Mouse (Mus musculus): ENCODE results near the gene Dedd.
"Not testable (repeated sequence)": the region's sequence is repeated elsewhere in the genome, so short reads cannot be mapped to it uniquely, and the experiment has no call there.

Gene Dedd

DNA sequence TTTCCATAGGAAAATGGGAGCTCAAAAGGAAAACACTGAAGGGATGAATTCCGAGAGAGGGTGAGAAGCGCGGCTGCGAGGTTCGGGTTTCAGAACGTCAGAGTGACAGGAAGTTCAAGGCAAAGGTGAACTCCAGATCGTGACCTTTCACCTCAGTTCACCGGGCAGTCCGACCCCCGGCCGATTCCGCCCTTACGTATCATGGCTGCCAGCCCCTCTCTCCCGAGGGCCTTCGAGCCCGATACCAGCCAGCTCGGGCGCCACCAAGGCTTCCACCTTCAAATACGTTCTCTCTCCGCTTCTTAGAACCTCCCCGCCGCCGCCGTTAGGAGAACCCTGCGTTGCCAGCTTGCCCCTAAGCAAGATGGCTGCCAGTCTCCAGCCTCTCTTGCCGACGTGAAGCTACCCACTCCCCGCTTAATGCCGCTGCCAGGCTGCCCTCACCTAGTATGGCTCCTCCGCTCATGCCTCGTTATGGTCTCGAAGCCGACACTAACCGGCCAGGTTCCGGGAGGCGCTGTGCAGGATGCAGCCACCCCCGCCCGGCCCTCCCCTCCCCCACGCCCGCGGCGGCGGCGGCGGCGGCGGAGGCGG lies at the start of gene Dedd:
Gene Dedd (plus strand): TSS at position 307 of the 594 bp plus-strand sequence.
- peak; percentile 90 to 92 for DNase-seq (ENCODE audit: low spot score in 2 of 2)

DNA sequence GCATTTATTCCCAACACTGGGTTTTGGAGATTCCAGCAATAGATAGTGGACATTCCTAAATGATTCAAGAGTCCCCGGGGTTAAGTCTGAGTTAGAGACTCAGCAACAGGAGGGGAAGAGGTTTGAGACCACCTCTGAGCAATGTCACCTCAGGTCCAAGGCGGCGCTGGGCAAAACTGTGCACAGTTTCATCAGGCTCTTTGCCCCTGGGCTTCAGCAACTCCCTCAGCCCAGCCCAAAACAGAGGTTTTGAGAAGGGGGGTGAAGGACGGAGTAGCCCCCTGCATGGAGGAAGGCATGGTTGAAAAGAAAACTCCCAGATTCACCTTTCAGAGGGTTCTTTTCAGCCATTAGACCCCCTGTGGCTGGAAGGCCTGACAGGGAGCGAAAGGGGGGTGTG lies 49.2 kb upstream of the Dedd start:
- DNase-seq (ENCODE audit: low spot score in 2 of 2): no peak

DNA sequence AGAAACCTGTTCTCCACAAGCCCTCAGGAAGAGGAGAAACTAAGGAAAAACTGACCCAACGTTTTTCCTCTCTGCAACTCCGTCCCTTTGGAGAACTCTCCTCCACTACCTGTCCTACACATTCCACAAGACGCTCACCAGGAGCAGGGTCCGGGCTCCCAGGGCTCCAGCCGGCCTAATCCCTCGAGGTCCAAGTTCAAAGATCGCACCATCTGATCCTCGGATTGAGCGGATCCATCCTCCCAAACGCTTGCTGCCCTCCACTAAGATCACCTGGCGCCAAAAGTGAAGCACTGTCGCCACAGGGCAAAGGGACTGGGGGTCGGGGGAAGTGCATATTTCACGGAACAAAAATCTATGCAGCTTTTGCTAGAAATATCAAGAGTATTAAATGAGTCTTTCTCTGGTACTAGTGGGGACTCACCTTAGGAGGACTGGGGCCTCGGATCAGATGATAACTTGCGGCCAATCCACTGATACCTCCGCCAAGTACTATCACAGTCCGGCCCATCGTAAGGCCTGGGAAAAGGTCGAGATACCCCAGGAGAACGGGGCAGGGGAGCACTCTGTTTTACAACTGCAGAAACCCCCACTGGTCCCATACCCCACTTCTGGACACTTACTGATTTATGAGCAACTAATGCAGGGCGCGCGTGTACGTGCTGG lies 48.6 kb upstream of the Dedd start:
- no peak for DNase-seq (ENCODE audit: low spot score in 2 of 2)

DNA sequence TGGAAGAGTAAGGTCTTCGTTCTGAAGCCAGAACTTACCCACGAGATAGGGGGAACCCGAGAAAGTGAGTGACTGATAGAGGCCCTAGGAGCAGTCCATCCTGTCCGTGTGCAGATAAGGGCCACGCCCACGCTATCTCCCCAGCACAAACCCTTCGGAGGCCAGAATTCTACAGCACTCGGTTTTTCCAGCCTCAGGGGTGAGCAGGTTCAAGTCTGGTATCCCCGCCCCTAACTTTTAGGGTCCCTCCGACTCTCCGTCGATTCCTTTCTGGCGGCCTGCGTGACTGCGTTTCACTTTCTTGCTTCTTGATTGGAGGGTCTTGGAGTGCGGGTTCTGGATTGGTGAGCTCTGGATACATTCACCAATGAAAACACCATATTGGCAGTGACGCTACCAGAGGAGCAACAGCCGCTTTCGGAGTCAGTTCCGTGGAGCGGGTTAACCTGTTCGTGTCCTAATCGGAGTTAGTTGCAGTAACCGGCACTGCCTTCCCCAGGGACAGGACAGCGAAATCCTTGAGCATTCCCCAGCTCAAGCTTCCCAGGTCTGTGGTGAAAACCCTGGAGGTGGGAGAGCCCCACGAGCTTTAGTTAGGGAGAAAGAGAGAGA lies 47.9 kb upstream of the Dedd start, which contains the start of gene Ppox:
Gene Ppox (minus strand): TSS at position 271 of the 612 bp plus-strand sequence.
- DNase-seq (ENCODE audit: low spot score in 2 of 2): peak; percentile 91 to 92

DNA sequence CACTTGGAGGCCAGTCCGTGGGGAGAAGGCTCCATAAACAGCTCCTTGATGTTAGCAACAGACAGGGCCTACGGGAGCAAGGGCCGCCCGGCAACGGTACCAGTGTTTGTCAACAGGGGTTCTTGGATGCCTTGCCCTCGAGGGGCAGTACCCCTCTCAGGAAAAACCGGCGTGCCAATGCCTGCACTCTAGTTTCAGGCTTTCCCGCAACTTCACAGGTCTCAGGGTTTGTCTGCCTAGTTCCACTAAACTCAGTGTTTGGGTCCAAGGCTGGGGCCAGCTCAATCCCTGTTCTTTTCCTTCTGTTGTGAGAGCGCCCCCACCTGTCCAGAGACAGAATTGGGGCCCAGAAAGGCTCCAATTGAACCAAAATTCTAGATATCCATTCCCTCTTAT lies 47.4 kb upstream of the Dedd start:
- DNase-seq (ENCODE audit: low spot score in 2 of 2): peak in 1 of 2 experiments; percentile 72

DNA sequence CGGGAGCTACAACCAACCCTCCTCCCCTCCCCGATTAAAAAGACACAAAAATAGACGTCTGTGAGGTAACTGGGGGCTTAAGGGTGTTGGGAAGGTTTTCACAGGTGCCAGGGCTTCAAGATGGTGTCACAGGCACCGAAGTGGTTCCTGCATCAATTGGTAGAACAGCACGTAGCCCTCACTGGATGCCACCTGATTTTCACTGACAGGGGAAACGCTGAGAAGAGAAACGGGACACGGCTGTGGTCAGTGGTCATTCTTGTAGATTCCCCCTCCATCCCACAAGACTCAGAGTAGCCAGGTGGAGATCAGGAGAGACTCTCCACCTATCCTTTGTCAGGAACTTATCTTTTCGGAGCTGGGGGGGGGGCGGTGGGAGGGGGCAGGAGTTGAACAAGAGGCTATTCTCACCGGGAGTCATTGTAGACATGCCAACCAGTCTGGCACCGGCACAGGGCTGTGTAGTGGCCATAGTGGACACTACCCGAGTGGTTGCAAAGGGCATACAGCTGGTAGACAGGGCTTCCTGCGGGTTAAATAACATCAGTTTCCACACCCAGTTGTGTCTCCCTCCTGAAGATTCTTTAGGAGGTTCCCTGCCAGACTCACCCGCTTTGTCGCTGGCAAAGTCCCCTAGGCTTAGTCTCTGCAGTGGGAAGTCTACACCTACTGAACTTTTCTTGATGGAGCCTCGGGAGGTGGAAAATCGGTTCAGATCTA lies 46.7 kb upstream of the Dedd start:
- DNase-seq (ENCODE audit: low spot score in 2 of 2): no peak

DNA sequence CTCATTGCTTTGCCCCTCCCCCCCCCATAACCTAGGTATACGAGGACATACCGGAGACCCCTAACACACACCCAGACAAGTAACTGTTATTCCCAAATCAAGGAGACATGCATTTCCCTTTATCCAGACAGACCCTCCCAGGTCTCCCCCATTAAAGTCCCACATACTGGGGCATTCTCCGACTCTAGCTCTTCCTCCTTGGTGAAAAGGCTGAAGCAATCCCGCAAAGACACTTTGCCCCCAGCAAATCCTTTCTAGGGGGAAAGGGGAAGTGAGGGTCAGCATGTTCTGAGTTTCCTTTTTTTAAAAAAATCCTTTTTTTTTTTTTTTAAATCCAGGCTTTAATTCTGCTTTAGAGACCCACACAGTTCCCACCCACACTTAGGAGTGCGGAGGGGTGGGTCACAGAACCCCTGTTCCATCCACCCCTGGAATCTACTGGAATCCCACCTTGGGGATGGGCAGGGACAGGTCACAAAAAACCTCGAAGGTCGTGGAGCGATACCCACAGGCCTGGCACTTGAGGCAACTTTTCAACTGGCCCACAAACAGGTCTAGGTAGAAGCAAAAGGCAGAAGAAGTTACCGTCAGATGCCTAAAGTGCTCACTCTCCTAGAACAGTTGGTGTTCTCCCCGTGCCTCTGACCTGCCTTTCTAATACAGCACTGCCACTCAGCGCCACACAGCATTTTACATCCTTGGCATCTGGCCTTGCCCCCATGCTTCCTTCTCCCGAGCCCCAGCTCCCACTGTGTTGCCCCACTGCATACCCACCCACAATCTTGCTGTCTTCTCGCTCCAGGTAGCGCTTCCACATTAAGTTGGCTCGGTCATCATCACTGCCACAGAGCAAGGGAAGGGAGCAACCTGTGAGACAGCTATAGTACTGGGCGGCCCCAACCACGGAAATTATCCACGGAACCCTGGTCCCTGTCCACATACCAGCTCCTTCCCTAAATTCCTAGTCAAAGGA lies 45.5 kb upstream of the Dedd start:
- no peak for DNase-seq (ENCODE audit: low spot score in 2 of 2)

DNA sequence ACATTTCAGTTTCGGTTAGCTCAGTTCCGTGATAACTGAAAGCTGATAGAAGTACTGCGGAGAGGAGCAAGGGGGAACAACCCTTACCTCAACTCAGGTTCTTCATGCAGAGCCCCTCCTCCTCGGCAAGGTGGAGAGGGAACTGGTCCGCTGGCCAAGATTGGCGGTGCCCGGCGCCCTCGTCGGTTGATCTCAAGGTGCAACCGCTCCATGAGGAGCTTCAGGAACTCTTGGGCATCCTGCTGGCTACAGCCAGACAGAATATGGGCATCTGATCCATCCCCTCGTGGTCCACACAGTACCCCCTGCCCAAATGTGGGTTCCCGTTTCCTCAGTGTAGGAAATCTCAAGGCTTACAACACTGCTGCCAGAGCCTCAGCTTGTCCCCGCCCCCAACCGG lies 44.5 kb upstream of the Dedd start:
- no peak for DNase-seq (ENCODE audit: low spot score in 2 of 2)

DNA sequence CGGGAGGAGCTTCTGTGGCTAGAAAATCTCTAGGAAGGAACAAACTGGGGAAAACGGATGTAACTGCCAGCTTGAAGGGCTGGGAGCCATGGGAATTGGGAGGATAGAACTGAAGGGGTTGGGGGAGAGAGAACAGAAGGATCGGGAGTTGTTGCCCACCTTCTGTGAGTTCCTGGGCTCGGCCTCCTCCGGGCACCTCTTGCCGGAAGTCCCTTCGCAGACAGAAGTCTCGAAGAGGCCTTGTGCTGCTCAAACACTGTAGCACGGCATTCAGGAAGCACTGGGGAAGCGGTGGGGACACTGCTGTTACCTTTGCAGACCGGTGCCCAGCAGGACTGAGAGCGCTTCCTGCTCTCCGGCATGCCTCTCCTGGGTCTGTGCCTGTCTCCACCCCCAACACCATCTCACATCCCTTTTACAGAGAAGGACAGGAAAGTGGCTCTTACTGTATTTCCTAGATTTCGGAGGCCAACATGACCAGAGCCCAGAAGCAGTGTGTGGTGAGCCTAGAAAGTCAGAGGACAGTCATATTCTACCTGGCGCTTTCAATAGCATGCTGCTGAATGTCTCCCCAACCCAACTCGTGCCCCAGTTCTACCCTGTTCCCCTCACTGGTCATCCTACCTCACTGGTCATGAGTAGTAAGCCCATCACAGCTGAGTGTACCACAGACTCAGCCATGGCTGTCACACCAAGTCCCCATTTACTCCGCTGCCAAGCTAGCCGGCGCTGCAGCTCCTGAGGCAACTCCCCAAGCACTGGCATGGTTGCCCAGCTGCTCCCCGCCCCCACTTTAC lies 43.7 kb upstream of the Dedd start:
- DNase-seq (ENCODE audit: low spot score in 2 of 2): no peak

DNA sequence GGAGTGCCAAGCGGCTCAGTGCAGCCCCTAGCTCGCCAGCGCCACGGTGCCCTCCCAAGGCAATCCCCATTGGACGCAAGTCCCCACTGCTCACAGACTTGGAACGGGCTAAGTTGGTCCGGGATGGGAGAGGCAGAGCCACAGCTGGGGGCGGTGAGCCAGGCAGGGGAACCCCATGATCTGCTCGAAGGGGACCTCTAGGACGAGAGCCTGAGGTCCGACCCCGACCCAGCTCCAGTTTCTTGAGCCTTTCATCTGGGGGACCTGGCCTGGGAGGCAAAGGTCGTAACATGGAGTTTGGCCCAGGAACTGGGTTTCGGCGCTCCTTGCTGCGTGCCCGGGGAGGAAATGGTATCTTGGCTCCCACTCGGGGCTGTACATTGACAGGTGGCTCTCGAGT lies 42.4 kb upstream of the Dedd start:
- DNase-seq (ENCODE audit: low spot score in 2 of 2): no peak

DNA sequence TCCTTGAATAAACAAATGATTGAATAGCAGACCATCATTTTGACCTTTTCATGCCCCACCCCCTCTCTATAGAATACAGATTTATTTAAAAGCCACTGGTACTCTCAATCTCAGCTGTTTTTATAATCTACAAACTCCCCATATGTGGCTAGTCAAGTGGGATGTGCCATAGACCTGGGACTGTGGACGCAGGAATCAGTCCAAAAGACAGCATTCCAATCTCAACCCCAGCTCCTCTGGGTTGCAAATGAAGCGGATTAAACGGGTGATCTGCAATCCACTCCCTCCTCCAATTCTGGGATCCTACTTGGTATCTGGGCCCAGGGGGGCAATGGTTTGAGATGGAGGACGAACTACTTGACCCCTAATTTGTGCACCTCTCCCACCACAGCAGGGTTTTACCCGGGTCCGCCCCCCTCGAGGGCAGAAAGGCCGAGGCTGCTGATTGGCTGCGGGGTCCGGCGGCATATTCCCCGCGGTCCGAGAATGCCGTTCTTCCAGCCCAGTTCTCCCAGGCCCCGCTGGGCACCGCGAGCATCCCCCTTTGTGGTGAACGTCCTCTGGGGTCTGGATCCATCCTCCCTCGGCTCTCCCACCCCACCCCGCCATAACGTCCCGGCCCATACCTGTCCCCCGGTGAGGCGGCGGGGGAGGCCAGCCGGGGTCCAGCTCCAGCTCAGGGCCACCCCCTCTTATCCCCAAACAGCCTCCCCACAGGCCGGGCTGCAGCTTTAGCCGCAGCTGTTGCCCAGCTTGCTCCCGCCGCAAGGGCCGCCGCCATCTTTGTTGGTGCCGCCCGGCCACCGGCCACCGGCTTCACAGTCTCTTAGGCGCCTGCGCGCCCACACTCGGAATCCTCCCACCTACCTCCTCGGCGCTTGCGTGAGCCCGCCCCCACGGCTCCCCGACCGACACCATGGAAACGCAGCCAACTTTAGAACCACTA lies 41.5 kb upstream of the Dedd start, which contains the start of gene Usp21:
Gene Usp21 (minus strand): TSS at position 856 of the 946 bp plus-strand sequence.
- DNase-seq (ENCODE audit: low spot score in 2 of 2): peak; percentile 88 to 90

DNA sequence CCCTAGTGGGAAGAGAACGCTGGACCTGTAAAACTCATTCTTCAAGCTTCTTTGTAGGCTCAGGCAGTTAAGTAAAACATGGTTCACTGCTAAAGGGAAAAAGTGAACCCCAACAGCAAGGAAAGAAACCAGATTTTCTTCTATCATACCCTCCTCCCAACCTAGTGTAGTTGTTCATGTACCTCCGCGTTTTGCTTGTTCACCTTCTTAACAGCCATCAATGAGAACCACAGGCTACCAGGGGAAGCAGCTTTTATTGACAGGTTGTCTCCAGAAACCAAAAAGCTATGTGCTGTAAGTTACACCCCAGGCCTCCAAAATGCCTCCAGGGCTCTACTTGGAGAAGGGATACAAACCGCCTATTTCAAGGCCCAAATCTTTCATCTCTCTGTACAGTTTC lies 40.6 kb upstream of the Dedd start:
- DNase-seq (ENCODE audit: low spot score in 2 of 2): no peak

DNA sequence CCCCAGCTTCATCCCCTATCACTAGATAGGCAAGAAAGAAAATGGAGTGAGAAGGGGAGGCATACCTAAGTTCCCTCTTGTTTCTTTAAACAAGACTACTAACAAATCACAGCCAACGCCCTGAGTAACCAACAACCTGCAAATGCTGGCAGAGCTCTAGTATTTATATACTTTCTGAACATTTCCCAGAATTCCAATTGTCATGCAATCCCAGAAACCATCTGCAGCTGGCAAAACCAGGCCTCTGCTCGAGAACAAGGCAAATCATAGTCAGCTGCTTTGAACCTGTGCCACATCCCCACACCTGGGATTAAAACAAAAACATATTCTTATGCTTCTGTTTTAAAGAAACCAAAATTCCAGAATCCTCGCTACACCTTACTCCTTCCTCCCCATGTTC lies 35.6 kb upstream of the Dedd start:
- no peak for DNase-seq (ENCODE audit: low spot score in 2 of 2)

DNA sequence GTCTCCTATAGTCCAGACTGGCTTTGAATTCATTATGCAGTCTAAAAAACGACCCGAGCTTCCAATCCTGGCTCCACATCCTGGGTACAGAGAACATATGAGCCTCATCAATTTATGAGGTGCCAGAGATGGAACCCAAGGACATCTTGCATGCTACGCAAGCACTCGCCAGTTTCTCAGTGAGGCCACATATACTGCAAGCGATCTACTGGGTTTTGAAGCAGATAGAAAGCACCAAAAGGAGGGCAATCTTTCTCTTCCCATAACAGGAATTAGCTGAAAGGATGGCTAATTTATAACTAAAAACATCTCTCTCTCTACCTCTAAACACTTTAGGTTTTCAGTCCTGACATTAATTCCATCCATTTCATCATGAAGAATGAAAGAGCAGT lies 35.0 kb upstream of the Dedd start:
- no peak for DNase-seq (ENCODE audit: low spot score in 2 of 2)

DNA sequence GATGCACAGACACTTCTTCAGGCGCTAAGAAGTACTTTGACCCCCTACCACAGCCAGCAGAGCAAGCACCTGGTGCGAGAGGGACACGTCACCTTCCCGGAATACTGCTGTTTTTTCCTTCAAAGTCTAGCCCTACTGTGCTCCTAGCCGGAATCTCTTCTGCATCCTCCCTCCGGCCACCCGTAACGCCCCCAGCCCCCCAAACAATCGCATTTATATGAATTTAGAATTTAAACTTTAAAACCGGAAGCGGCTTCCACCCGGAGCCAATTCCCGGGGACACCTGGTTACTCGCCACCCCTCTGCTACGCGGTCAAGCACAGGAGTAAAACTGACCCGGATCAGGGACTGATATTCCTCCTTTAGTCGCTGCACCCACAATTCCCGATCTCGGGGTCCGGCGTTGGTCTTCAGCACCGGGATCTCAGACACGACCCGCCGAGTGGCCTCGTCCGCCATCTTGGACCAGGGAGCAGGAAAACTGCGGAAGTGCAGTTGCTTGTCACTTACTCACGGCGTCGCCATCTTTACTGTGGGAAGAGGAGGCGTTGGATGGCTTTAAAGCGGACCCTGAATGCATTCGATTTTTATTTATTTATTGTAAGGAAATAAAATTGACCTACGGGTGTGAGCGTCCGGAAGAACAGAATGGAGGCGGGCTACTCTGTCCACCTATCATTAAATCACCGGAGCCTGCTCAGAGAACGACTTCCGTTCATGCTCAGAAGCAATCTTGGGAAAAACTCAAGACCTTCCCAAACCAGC lies 34.5 kb upstream of the Dedd start, which contains the start of gene Ufc1:
Gene Ufc1 (minus strand): TSS at position 727 of the 765 bp plus-strand sequence.
- DNase-seq (ENCODE audit: low spot score in 2 of 2): peak; percentile 81 to 84

DNA sequence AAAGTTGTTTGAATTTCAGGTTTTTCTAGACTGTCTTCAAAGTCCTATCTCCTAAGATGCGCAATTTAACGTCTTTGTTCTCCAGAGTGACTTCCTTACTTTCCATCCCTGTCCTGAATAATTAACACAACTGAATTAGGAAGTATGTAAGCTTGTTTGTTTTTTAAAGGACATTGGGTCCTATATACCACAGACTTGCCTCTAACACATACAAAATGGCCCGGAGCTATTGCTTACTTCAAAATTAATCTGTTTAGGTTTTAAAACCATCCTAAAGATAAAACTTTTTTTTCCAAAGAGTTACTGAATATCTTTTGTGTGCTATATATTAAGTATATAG lies 33.9 kb upstream of the Dedd start:
- DNase-seq (ENCODE audit: low spot score in 2 of 2): no peak

DNA sequence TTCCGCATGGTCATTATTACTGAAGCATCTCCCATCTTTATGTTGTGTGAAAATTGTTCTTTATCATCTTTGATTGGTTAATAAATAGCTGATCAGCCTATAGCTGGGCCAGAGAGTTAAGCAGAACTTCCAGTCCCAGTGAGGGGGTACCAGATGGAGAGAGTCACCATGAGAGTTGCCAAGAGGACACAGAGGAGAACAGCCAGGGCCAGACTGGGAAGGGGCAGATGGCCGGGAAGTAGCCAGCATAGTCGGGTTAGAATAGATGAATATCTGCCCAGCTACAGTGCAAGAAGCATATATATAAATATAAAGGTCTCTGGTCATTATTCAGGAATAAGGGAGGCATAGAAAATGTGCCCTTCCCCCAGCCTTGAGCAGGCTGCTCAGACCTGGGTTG lies 30.7 kb upstream of the Dedd start:
- DNase-seq (ENCODE audit: low spot score in 2 of 2): no peak

DNA sequence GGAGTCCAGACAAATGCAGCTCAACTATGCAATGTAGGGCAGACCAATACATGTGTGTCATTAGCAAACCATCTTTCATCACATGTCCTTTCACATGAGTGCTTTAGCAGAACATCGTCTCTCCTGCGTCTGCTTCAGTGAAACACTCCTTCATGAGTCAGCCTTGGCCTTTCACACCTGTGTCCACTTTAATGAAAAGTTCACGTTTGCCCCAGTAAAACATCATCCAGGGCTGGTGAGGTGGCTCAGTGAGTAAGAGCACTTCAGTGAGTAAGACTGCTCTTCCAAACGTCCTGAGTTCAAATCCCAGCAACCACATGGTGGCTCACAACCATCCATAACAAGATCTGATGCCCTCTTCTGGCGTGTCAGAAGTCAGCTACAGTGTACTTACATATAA lies 22.8 kb upstream of the Dedd start:
- not testable (repeated sequence) for DNase-seq (ENCODE audit: low spot score in 2 of 2)

DNA sequence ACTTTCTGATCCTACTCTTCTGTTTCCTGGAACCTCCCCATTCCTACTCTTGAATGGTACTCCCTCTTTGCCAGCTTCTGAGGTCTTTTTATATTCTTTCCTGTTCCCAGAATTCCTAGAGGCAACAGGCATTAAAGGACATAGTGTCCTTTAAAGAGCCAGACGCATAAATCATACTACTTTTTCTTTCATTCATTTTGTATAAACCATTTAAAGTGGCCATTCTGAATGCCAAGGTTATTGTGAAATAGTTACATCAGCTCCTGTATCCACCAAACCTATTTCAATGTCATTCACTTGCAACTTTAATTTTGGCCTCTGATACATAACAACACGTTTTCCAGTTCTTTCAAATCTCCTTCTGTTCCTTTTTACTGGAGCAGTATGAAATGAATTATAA lies 19.6 kb upstream of the Dedd start:
- DNase-seq (ENCODE audit: low spot score in 2 of 2): no peak
